Mouse (Mus musculus): ENCODE measurements around the gene Mfsd6l. TPM values are rescaled to one million over a fixed set of nuclear protein-coding genes. Genes with fewer than 3 reads are reported as not detected.

Gene Mfsd6l
- polyA plus RNA-seq, 1 experiment from 2014 or later = not detected

- H3K4me3 ChIP-seq (replicated peaks; ENCODE audit: low read length) = no peak within 1 kb of the TSS
- no peak within 1 kb of the TSS for H3K4me2 ChIP-seq (ENCODE audit: low read length)
- H3K9ac ChIP-seq (replicated peaks; ENCODE audit: low read depth, low read length) = no peak within 1 kb of the TSS
- no peak within 1 kb of the TSS for H3K27ac ChIP-seq (ENCODE audit: low read length)
- no peaks in the 10 kb centered on the region for H3K9me3 ChIP-seq (ENCODE audit: control insufficient read depth, low read length)
- peaks cover 5% of the 10 kb centered on the region; the same call in 1 of the 2 replicates for H3K4me1 ChIP-seq (replicated peaks; ENCODE audit: control insufficient read depth, insufficient read depth, low read length)
- no peaks in the 10 kb centered on the region for H3K27me3 ChIP-seq (replicated peaks; ENCODE audit: control insufficient read depth, insufficient read depth, low read length)
- no peak for ATAC-seq
- 72% methylated on average over 5 of the region's 5 CpGs for WGBS
- H3K36me3 ChIP-seq (ENCODE audit: control insufficient read depth, insufficient read depth) = no peaks in the 10 kb centered on the region
These were observed 30.7 kb downstream of the Mfsd6l start, which contains the start of gene Ccdc42 for GRCm38 (mm10) chr11:68586721-68587120. Ccdc42 (plus strand) TSS chr11:68587021.

GRCm38 (mm10) chr11:68589055-68589809, 33.2 kb downstream of the Mfsd6l start:
- WGBS = 62% methylated on average over 8 of the region's 8 CpGs
- Histone ChIP-seq H3K27me3 (replicated peaks; ENCODE audit: control insufficient read depth, insufficient read depth, low read length) (no peaks in the 10 kb centered on the region), H3K4me3 (replicated peaks; ENCODE audit: low read length) (no peak overlapping the region), H3K36me3 (ENCODE audit: control insufficient read depth, insufficient read depth) (no peaks in the 10 kb centered on the region), H3K9ac (replicated peaks; ENCODE audit: low read depth, low read length) (no peak overlapping the region), H3K27ac (ENCODE audit: low read length) (no peak overlapping the region), H3K4me1 (replicated peaks; ENCODE audit: control insufficient read depth, insufficient read depth, low read length) (no peaks in the 10 kb centered on the region; the same call in 1 of the 2 replicates), H3K9me3 (ENCODE audit: control insufficient read depth, low read length) (no peaks in the 10 kb centered on the region), H3K4me2 (ENCODE audit: low read length) (no peak overlapping the region)
- peak; percentile 57 for ATAC-seq

GRCm38 (mm10) chr11:68591708-68592107, 35.7 kb downstream of the Mfsd6l start:
- no peak for ATAC-seq
- no peaks in the 10 kb centered on the region for H3K27me3 ChIP-seq (replicated peaks; ENCODE audit: control insufficient read depth, insufficient read depth, low read length)
- H3K36me3 ChIP-seq (ENCODE audit: control insufficient read depth, insufficient read depth) = no peaks in the 10 kb centered on the region
- no peak overlapping the region for H3K4me2 ChIP-seq (ENCODE audit: low read length)
- no peaks in the 10 kb centered on the region for H3K9me3 ChIP-seq (ENCODE audit: control insufficient read depth, low read length)
- H3K27ac ChIP-seq (ENCODE audit: low read length) = no peak overlapping the region
- no peak overlapping the region for H3K4me3 ChIP-seq (replicated peaks; ENCODE audit: low read length)
- no peaks in the 10 kb centered on the region for H3K4me1 ChIP-seq (replicated peaks; ENCODE audit: control insufficient read depth, insufficient read depth, low read length)
- no peak overlapping the region for H3K9ac ChIP-seq (replicated peaks; ENCODE audit: low read depth, low read length)
- 34% methylated on average over 5 of the region's 5 CpGs for WGBS

- H3K9me3 ChIP-seq (ENCODE audit: control insufficient read depth, low read length) = no peaks in the 10 kb centered on the region
- H3K4me1 ChIP-seq (replicated peaks; ENCODE audit: control insufficient read depth, insufficient read depth, low read length) = no peaks in the 10 kb centered on the region
- no peaks in the 10 kb centered on the region for H3K36me3 ChIP-seq (ENCODE audit: control insufficient read depth, insufficient read depth)
- H3K27me3 ChIP-seq (replicated peaks; ENCODE audit: control insufficient read depth, insufficient read depth, low read length) = no peaks in the 10 kb centered on the region
- no peak overlapping the region for H3K4me3 ChIP-seq (replicated peaks; ENCODE audit: low read length)
- H3K4me2 ChIP-seq (ENCODE audit: low read length) = no peak overlapping the region
- ATAC-seq = no peak
- H3K9ac ChIP-seq (replicated peaks; ENCODE audit: low read depth, low read length) = no peak overlapping the region
- 70% methylated on average over 3 of the region's 3 CpGs for WGBS
- no peak overlapping the region for H3K27ac ChIP-seq (ENCODE audit: low read length)
These were observed 37.3 kb downstream of the Mfsd6l start for GRCm38 (mm10) chr11:68593247-68593646.

- Histone ChIP-seq H3K4me3 (replicated peaks; ENCODE audit: low read length) (no peak overlapping the region), H3K27me3 (replicated peaks; ENCODE audit: control insufficient read depth, insufficient read depth, low read length) (no peaks in the 10 kb centered on the region), H3K9me3 (ENCODE audit: control insufficient read depth, low read length) (no peaks in the 10 kb centered on the region), H3K4me2 (ENCODE audit: low read length) (no peak overlapping the region), H3K9ac (replicated peaks; ENCODE audit: low read depth, low read length) (no peak overlapping the region), H3K27ac (ENCODE audit: low read length) (no peak overlapping the region), H3K4me1 (replicated peaks; ENCODE audit: control insufficient read depth, insufficient read depth, low read length) (peaks cover 6% of the 10 kb centered on the region), H3K36me3 (ENCODE audit: control insufficient read depth, insufficient read depth) (no peaks in the 10 kb centered on the region)
- ATAC-seq = no peak
- 79% methylated on average over 2 of the region's 2 CpGs for WGBS
These were observed 41.9 kb downstream of the Mfsd6l start for GRCm38 (mm10) chr11:68597912-68598311.

- H3K36me3 ChIP-seq (ENCODE audit: control insufficient read depth, insufficient read depth) = no peaks in the 10 kb centered on the region
- H3K4me3 ChIP-seq (replicated peaks; ENCODE audit: low read length) = no peak overlapping the region
- whole genome bisulfite sequencing = 39% methylated on average over 6 of the region's 6 CpGs
- H3K27me3 ChIP-seq (replicated peaks; ENCODE audit: control insufficient read depth, insufficient read depth, low read length) = no peaks in the 10 kb centered on the region
- H3K4me2 ChIP-seq (ENCODE audit: low read length) = no peak overlapping the region
- ATAC-seq = no peak
- no peak overlapping the region for H3K27ac ChIP-seq (ENCODE audit: low read length)
- H3K9ac ChIP-seq (replicated peaks; ENCODE audit: low read depth, low read length) = no peak overlapping the region
- peaks cover 6% of the 10 kb centered on the region for H3K4me1 ChIP-seq (replicated peaks; ENCODE audit: control insufficient read depth, insufficient read depth, low read length)
- H3K9me3 ChIP-seq (ENCODE audit: control insufficient read depth, low read length) = no peaks in the 10 kb centered on the region
These were observed 44.6 kb downstream of the Mfsd6l start for GRCm38 (mm10) chr11:68600551-68601021.

- WGBS = 16% methylated on average over 9 of the region's 9 CpGs
- ATAC-seq = no peak
- H3K9ac ChIP-seq (replicated peaks; ENCODE audit: low read depth, low read length) = no peak overlapping the region
- H3K4me1 ChIP-seq (replicated peaks; ENCODE audit: control insufficient read depth, insufficient read depth, low read length) = peaks cover 6% of the 10 kb centered on the region
- H3K36me3 ChIP-seq (ENCODE audit: control insufficient read depth, insufficient read depth) = no peaks in the 10 kb centered on the region
- H3K4me2 ChIP-seq (ENCODE audit: low read length) = no peak overlapping the region
- no peaks in the 10 kb centered on the region for H3K27me3 ChIP-seq (replicated peaks; ENCODE audit: control insufficient read depth, insufficient read depth, low read length)
- no peaks in the 10 kb centered on the region for H3K9me3 ChIP-seq (ENCODE audit: control insufficient read depth, low read length)
- no peak overlapping the region for H3K4me3 ChIP-seq (replicated peaks; ENCODE audit: low read length)
- H3K27ac ChIP-seq (ENCODE audit: low read length) = no peak overlapping the region
These were observed 45.6 kb downstream of the Mfsd6l start for GRCm38 (mm10) chr11:68601486-68601991.

GRCm38 (mm10) chr11:68602200-68602931, 46.4 kb downstream of the Mfsd6l start:
- Histone ChIP-seq H3K27me3 (replicated peaks; ENCODE audit: control insufficient read depth, insufficient read depth, low read length) (no peaks in the 10 kb centered on the region), H3K9me3 (ENCODE audit: control insufficient read depth, low read length) (no peaks in the 10 kb centered on the region), H3K36me3 (ENCODE audit: control insufficient read depth, insufficient read depth) (no peaks in the 10 kb centered on the region), H3K9ac (replicated peaks; ENCODE audit: low read depth, low read length) (no peak overlapping the region), H3K27ac (ENCODE audit: low read length) (no peak overlapping the region), H3K4me1 (replicated peaks; ENCODE audit: control insufficient read depth, insufficient read depth, low read length) (peaks cover 6% of the 10 kb centered on the region), H3K4me2 (ENCODE audit: low read length) (no peak overlapping the region), H3K4me3 (replicated peaks; ENCODE audit: low read length) (no peak overlapping the region)
- ATAC-seq = no peak
- 25% methylated on average over 8 of the region's 8 CpGs for WGBS

- no peak overlapping the region for H3K4me3 ChIP-seq (replicated peaks; ENCODE audit: low read length)
- no peak for ATAC-seq
- WGBS = 73% methylated on average over 2 of the region's 2 CpGs
- peaks cover 6% of the 10 kb centered on the region for H3K4me1 ChIP-seq (replicated peaks; ENCODE audit: control insufficient read depth, insufficient read depth, low read length)
- H3K36me3 ChIP-seq (ENCODE audit: control insufficient read depth, insufficient read depth) = no peaks in the 10 kb centered on the region
- H3K27me3 ChIP-seq (replicated peaks; ENCODE audit: control insufficient read depth, insufficient read depth, low read length) = no peaks in the 10 kb centered on the region
- H3K27ac ChIP-seq (ENCODE audit: low read length) = no peak overlapping the region
- no peak overlapping the region for H3K9ac ChIP-seq (replicated peaks; ENCODE audit: low read depth, low read length)
- H3K9me3 ChIP-seq (ENCODE audit: control insufficient read depth, low read length) = no peaks in the 10 kb centered on the region
- H3K4me2 ChIP-seq (ENCODE audit: low read length) = no peak overlapping the region
These were observed 51.1 kb downstream of the Mfsd6l start for GRCm38 (mm10) chr11:68607046-68607445.
